Mouse (Mus musculus) 416B (cell line): ENCODE data around the gene Gprc5d.
A peak's percentile ranks its signal among the peaks of the same experiment; 100 is the strongest.

Source experiments
- DNase-seq: peaks from one replicate; pipeline ENCODE4 v3.0.0; 2011; ENCODE audit warnings: low read depth

The Gprc5d gene

GRCm38 (mm10) chr6:135135735-135136134 is 17.7 kb upstream of the Gprc5d start:
- peak; percentile 75 for DNase-seq

DNA sequence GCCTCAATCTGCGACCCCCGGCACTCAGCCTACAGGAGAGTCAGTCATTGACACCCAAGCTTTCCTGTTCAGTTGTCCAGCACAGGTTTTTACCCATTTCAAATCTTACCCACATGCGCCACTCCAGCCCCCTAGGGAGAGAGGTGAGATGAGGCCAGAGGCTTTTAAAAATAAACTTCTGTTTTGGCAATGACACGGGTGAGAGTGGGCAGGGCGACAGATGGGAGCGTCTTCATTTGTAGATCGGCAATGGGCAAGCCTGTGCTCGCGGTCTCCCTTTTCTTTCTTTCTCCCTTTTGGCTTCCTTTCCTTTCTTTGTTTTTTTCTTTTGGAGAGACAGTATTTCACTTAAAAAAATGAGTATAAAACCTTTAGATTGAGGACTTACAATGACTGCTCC is 15.4 kb upstream of the Gprc5d start:
- DNase-seq = no peak

GRCm38 (mm10) chr6:135133086-135133485 is 15.0 kb upstream of the Gprc5d start:
- DNase-seq = no peak

GRCm38 (mm10) chr6:135124755-135125380 is 6.8 kb upstream of the Gprc5d start:
- no peak for DNase-seq

- no peak for DNase-seq
These were observed 1.6 kb downstream of the Gprc5d start for GRCm38 (mm10) chr6:135116479-135116878.

DNA sequence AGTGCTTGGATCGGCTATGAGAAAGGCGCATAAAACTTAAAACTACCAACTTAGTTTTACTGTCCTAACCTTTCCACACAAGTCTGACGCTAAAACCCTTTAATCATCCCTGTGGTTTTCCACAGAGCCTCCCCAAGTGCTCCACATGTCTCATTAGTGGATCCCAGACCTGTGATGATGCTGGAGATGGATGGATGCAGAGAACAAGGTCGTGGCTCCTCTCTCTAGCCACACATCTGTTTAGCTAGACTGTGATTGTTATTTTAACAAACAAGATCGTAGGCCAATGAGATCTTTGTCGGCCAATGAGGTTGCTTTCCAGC is 5.0 kb downstream of the Gprc5d start:
- no peak for DNase-seq

DNA sequence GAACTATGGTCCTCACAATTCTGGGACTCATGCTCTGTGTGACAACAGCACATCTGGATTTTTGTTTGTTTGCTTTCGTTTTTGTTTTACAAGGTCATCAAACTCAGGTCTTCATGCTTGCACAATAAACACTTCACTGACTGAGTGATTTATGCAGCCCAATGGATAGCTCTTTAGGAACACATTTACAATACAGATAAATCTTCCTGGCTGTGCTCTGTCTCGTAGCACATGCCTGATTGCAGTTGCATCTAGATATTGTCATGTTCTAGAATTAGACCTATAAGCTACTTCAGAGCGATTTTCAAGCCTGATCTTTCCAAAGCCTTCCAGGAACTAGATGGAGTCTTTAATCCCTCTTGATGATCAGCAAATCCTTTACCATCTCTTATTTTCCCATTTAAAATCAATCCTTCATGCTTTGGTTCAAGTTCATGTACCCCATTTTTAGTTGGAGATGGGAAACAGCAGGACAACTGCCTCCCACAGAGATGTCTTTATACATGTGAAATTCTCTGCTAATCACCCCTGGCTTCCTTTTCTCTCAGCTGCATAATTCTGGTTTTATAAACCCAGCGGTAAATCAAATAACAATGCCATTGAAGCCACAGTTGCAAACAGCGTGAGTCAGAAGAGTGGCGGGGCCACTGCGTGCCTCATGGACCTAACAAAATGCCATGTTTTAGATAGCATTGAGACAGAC is 5.5 kb downstream of the Gprc5d start:
- no peak for DNase-seq

GRCm38 (mm10) chr6:135107014-135107413 is 11.1 kb downstream of the Gprc5d start:
- DNase-seq = no peak

DNA sequence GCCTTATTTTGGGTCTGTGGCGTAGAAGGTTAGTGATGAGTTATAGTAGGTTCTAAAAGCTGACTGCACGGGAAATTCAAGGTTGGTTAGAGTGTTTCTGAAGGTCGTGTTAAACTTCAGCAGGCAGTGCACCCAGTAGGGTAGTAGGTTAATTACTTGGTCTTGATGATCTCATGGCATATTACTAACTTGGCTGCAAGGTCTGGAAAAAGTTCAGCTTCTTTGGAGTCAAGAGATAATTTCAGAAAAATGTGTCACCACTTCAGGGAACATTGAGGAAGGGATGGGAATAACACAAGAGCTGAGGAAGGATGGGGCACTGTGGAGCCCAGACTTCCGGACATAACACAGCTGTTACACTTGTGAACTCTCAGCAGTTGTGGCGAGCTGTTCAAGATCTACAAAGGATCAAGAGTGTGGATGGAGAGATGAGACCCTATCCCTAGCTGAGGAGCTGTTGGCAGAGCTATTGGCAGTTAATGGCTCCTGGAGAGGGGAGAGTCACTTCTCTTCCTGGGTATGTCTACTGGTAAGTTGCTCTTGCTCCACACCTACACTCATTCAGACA is 15.3 kb downstream of the Gprc5d start:
- no peak for DNase-seq

DNA sequence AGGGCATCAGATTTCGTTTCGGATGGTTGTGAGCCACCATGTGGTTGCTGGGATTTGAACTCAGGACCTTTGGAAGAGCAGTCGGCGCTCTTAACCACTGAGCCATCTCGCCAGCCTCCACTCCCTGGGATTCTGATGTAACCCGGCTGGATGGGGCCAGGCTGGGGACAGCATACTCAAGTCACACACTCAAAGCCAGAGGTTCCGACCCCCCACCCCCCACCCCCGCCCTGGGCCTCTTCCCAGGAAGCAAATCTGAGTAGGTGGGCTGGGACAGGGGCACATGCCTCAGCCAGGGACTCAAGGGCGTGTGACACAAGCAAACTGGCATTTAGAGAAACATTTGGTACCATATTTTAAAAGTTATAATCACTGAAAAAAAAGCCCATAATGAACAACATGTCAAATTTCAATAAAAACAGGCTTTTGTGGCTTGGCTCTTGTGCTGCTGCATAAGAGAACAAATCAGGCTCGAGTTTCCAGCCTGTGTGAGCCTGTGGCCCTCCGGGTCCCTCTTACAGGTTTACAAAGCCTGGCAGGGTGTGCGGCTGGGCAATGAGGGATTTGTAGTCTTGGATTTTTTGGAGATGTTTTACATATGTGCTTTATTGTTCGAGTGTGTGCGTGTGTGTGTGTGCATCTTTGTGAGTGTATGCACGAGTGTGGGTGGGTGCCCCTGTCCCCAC is 17.2 kb downstream of the Gprc5d start:
- DNase-seq = no peak

GRCm38 (mm10) chr6:135092798-135093470 is 25.1 kb downstream of the Gprc5d start:
- no peak for DNase-seq

- DNase-seq = no peak
These were observed 27.4 kb downstream of the Gprc5d start for GRCm38 (mm10) chr6:135090661-135091060.

DNA sequence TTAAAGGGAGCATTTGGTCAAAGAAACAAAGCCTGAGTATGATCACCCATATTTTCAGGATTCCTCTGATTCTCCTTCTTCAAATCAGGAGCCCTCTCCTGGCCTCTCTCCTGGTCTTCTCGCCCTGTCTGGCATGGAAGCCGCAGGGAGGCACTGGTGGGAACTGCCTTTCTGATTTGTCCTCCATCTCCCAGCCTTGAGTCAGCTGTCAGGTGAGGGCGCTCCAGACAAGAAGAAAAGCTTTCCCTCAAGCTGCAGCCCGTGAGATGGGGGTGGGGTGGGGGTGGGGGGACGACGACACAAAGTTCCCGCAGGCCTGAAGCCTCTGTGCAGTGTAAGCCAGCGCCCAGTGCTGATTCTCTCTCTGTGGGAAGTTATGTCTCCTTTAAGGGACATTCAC is 28.3 kb downstream of the Gprc5d start:
- no peak for DNase-seq

GRCm38 (mm10) chr6:135087721-135088451 is 30.2 kb downstream of the Gprc5d start:
- peak; percentile 92 for DNase-seq

DNA sequence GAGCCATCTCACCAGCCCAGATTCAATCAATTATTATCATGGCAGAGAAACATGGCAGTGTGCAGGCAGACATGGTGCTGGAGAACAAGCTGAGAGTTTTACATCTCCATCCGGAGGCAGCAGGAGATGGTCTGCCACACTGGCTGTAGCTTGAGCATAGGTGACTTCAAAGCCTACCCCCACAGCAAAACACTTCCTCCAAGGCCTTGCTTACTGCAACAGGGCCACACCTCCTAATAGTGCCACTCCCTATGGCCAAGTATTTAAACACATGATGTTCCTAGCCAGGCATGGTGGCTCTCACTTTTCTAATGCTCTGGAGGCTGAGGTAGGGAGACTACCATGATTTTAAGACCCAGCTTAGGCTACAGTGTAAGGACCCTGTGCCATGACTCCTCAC is 32.4 kb downstream of the Gprc5d start:
- DNase-seq = no peak

GRCm38 (mm10) chr6:135083991-135084502 is 34.0 kb downstream of the Gprc5d start:
- no peak for DNase-seq

DNA sequence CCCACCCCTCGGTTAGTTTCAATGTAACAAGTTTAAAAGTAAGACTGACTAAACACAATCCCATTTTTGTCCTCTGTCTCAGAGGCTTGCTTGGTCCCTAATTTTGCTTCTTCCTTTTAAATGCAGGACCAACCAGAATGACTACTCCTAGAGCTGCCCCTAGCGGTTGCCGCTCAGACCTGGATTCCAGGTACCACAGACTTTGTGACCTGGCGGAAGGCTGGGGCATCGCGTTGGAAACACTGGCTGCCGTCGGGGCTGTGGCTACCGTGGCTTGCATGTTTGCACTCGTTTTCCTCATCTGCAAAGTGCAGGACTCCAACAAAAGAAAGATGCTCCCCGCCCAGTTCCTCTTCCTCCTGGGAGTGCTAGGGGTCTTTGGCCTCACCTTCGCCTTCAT is 39.7 kb downstream of the Gprc5d start:
- DNase-seq = no peak

- DNase-seq = no peak
These were observed 41.9 kb downstream of the Gprc5d start for GRCm38 (mm10) chr6:135076202-135076601.

- DNase-seq = peak; percentile 26
These were observed 43.6 kb downstream of the Gprc5d start for GRCm38 (mm10) chr6:135074405-135074947.

DNA sequence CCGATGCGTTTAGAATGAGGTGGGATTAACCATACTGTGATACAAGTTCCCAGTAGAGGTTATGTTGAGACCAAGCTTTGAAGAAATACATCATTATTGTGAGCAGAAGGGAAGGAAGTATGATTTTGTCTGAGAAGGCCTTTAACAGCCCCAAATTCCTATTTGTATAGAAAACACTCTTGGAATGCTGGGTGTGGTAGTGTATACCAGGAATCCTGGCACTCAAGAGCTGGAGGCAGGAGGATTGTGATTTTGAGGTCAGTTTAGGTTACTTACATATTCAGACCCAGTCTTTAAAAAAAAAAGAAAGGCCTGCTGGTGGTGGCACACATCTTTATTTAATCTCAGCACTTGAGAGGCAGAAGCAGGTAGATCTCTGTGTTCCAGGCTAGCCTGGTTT is 47.7 kb downstream of the Gprc5d start:
- DNase-seq = no peak

DNA sequence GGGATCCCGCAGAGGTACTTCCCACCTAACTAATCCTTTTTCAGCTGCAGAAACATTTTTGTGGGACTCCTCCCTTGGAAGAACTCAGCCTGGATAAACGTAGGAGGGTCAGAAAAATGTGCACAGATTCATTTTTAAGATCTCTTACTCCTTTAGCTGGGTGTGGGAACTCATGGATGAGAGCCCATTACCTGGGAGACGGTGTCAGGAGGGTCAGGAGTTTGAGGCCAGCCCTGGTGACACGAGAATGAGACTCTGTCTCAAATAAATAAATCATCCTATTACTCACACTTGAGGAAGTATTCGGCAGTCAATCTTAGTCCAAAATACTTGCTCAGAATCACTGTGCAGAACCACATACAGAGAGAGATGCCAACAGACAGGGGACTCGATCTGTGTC is 48.2 kb downstream of the Gprc5d start:
- DNase-seq = no peak
